Mouse (Mus musculus) ES-Bruce4 (cell line): ENCODE data around the gene Ldhb.

Experiments used
- CTCF ChIP-seq: IDR thresholded peaks from one replicate; pipeline ENCODE4 v1.8.1; 2011; ENCODE audit warnings: low read depth, low read length
- POLR2A ChIP-seq: IDR thresholded peaks from one replicate; pipeline ENCODE4 v1.8.1; 2011; ENCODE audit warnings: low read length; ENCODE audit not compliant: insufficient read depth

DNA sequence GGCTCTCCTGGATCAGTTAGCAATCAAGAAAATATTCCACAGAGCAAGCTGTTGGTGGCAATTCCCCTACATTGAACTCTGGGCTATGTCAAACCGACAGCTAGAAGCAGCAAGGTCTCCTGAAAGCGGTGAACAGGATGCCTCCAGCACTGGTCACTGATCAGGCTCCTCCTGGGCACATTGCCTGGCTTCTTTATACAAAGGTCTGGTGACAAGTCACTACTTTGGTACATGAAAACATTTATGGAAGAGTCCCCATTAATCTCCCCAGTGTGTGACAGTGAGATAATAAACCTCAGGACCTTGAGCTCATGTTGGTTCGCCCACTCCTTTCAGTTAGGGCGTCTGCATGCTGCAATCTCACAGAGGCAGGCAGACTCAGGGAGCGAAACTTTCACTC is 22.6 kb upstream of the Ldhb start:
- TF ChIP-seq POLR2A (no peak), CTCF (no peak)
